Mouse (Mus musculus): ENCODE results near the gene Spns2. TPM values are rescaled to one million over a fixed set of nuclear protein-coding genes. Genes with fewer than 3 reads are reported as not detected.

Spns2 gene
- polyA plus RNA-seq (2012; rRNA removed; ENCODE audit: low replicate concordance), result 69.8 and 92.7 TPM in 2 replicates

DNA sequence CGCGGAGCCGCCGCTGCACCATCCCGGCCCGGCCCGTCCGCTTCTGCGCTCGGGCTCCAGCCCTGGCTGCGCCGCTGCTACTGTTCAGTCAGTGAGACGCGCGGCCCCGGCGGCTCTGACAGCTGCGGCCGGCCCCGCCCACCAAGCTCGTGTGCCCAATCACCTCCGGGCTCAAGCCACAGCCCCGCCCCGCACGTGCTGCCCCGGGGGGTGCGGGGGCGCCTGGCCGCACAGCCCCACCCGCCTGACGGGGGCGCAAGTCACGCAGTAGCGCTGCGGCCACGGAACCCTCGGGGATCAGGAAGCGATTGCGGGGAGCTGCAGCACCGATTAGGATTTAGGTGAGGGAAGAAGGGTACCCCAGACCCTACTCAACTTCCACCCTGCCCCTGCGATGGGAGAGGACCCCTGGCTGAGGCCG is at the start of gene Spns2:
Gene Spns2 (minus strand): TSS at position 24 of the 421 bp plus-strand sequence.

DNA sequence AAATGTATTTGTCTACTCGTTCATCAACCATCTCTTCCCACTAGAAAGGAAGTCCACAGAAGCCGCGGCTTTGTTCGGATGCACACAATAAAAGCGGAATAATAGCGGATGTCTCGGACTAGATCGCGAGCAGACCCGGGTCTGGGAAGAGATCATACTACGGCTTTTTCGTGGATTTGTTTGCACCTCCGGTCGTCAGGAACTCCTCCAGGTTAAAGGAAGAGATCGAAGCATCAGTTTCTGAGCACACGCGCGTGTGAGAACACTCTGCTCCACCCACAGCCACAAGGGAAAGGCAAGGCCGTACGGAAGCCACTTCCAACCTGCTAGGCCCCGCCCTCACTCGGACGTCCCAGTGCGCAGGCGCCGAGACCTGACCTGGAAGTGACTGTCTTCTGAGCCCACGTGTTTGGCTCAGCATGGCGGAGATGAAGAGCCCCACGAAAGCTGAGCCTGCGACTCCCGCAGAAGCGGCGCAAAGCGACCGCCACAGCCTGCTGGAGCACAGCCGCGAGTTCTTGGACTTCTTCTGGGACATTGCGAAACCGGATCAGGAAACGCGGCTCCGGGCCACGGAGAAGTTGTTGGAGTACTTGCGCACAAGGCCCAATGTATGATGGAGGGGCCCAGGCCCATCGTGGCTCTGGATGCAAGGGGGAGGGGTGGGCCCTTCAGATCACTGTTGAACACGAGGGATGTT is 48.6 kb downstream of the Spns2 start, which contains the start of gene Mybbp1a:
Gene Mybbp1a (plus strand): TSS at position 391 of the 700 bp plus-strand sequence.

DNA sequence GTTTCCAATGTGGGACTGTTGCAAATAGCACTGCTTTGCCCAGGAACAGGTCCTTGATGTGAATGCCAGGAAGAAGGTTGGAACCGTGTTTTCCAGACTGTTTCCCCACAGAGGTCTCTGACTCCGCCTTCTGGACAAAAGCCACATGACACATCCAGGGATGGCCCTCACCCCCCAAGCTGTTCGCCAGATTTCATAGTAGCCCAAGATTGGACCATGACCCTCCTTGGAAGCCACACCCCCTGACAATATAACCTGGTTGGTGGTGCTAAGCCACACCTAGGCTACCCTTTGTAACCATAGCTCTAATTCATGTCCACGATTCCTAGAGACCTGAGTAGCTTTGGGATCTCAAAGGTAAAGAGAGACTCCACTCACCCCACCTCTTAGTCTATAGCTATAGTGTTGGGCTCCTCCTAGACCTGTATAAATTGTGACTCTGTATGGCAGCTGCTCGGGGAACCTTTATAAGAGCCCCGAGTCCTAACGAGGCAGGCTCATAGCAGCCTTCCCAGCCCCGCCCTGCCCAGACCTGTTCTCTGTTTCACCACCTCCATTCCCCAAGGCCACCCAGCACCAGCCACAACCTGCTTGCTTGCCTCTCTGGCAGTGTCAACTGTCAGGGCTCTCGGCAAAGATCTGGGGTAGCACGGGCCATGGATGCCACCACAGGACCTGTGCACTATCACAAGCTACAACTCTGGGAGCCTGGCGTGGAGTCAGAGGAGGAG is 54.6 kb downstream of the Spns2 start, which contains the start of gene Ggt6:
Gene Ggt6 (plus strand): TSS at position 564 of the 731 bp plus-strand sequence.

DNA sequence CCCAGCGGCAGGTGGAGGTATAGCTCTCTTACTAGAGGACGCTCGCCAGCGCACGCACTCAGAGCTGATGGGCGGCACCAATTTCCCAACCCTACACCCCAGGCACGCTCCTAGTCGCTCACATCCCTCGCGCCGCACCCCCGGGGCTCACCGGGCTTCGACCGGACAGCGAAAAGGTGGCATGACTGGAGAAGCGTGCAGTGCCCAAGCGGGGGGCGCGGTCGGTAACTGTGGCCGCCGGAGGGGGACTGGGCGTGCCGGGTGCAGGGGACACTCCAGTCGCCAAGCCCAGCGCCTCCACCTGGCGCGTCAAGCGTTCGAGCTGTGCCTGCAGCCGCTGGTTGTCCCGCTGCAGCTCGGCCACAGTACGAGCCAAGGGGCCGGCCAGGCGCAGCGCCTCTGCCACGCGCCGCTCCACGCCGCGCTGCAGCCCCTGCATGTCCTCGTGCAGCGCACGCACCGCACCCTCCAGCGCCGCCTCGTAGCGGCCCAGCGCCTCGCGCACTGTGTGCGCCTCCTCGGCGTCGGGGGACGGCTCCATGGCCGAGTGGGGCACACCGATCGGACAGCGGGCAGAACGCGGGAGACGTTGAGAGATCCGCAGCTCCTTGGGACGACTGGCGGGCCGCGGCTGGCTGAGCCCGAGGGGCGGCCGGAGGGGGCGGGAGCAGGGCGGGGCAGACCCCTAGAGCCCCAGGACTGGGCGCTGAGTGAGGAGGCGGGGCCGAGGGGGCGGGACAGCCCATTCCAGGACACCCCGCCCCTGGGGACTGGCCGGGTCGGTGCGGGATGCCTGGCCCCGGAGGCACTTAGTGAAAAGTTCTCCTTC is 78.4 kb downstream of the Spns2 start, which contains the start of gene Smtnl2:
Gene Smtnl2 (minus strand): TSS at position 621 of the 829 bp plus-strand sequence.

Other genes with a start within 250 kb of the Spns2 start
- 0.08 TPM in 1 of 2 replicates, not detected in the other for gene Slc13a5, start 222.7 kb downstream of the Spns2 start, polyA plus RNA-seq (2012; rRNA removed; ENCODE audit: low replicate concordance)
- gene Xaf1, start 188.3 kb downstream of the Spns2 start, polyA plus RNA-seq (2012; rRNA removed; ENCODE audit: low replicate concordance), result 12.3 and 17.9 TPM in 2 replicates
- not detected in 2 replicates for gene Fbxo39, start 175.5 kb downstream of the Spns2 start, polyA plus RNA-seq (2012; rRNA removed; ENCODE audit: low replicate concordance)
- not detected in 2 replicates for gene Tekt1, start 127.5 kb downstream of the Spns2 start, polyA plus RNA-seq (2012; rRNA removed; ENCODE audit: low replicate concordance)
- 3.9 and 4.8 TPM in 2 replicates for gene Smtnl2, start 78.2 kb downstream of the Spns2 start, polyA plus RNA-seq (2012; rRNA removed; ENCODE audit: low replicate concordance)
- 39.0 and 66.5 TPM in 2 replicates for gene Ggt6, start 54.4 kb downstream of the Spns2 start, polyA plus RNA-seq (2012; rRNA removed; ENCODE audit: low replicate concordance)
- gene Mybbp1a, start 48.5 kb downstream of the Spns2 start, polyA plus RNA-seq (2012; rRNA removed; ENCODE audit: low replicate concordance), result 14.4 and 22.7 TPM in 2 replicates
- 3.1 and 8.6 TPM in 2 replicates for gene Spns3, start 60.6 kb upstream of the Spns2 start, polyA plus RNA-seq (2012; rRNA removed; ENCODE audit: low replicate concordance)
- 7.2 and 12.7 TPM in 2 replicates for gene Ube2g1, start 117.4 kb upstream of the Spns2 start, polyA plus RNA-seq (2012; rRNA removed; ENCODE audit: low replicate concordance)
- gene Ankfy1, start 200.1 kb upstream of the Spns2 start, polyA plus RNA-seq (2012; rRNA removed; ENCODE audit: low replicate concordance), result 13.5 and 15.0 TPM in 2 replicates